Mouse (Mus musculus) C2C12 (cell line): ENCODE measurements around the gene Retreg1. TPM values are rescaled to one million over a fixed set of nuclear protein-coding genes. Genes with fewer than 3 reads are reported as not detected.

Experiments
- H3K27me3 ChIP-seq: one replicate; pipeline ENCODE4 v1.6.1; 2011; ENCODE audit not compliant: control insufficient read depth, insufficient read depth, insufficient read length
- H3K36me3 ChIP-seq: one replicate; pipeline ENCODE4 v1.6.1; 2011; ENCODE audit not compliant: control insufficient read depth, insufficient read depth
- H3K4me3 ChIP-seq: one replicate; pipeline ENCODE4 v1.5.1; 2011; ENCODE audit warnings: mild to moderate bottlenecking, control low read depth; ENCODE audit not compliant: poor library complexity, insufficient read depth, severe bottlenecking
- H3K79me2 ChIP-seq: one replicate; pipeline ENCODE4 v1.6.1; 2011; ENCODE audit not compliant: control insufficient read depth, insufficient read depth
- H3K79me3 ChIP-seq: one replicate; pipeline ENCODE4 v1.6.1; 2011; ENCODE audit warnings: low read depth, control low read depth
- H3ac ChIP-seq: one replicate; pipeline ENCODE3; 2011; ENCODE audit warnings: low read depth; ENCODE audit not compliant: control insufficient read depth, insufficient read length
- CEBPB ChIP-seq: IDR thresholded peaks from one replicate; pipeline ENCODE4 v1.6.1; 2011; ENCODE audit warnings: low read depth, mild to moderate bottlenecking, control low read depth, moderate library complexity
- CTCF ChIP-seq: IDR thresholded peaks from one replicate; pipeline ENCODE4 v1.5.1; 2011; ENCODE audit not compliant: control insufficient read depth, insufficient read depth, insufficient read length
- FOSL1 ChIP-seq: IDR thresholded peaks from one replicate; pipeline ENCODE4 v1.8.0; 2011; ENCODE audit warnings: mild to moderate bottlenecking, low read length; ENCODE audit not compliant: poor library complexity, insufficient read depth, severe bottlenecking
- MAX ChIP-seq: IDR thresholded peaks from one replicate; pipeline ENCODE4 v1.6.1; 2011; ENCODE audit warnings: mild to moderate bottlenecking, control low read depth
- MYOD1 ChIP-seq: IDR thresholded peaks from one replicate; pipeline ENCODE4 v1.6.1; 2011; ENCODE audit warnings: low read depth; ENCODE audit not compliant: control insufficient read depth, insufficient read length
- MYOG ChIP-seq: IDR thresholded peaks from one replicate; pipeline ENCODE4 v1.6.1; 2011; ENCODE audit not compliant: control insufficient read depth, insufficient read length; ENCODE audit errors: extremely low read depth
- USF1 ChIP-seq: IDR thresholded peaks from one replicate; pipeline ENCODE4 v1.6.1; 2011; ENCODE audit warnings: low read depth, mild to moderate bottlenecking, control low read depth, moderate library complexity
- polyA plus RNA-seq: library from polyadenylated mRNA; unstranded; fragments of >200 nt; fragmentation: generic; extraction: Trizol; gene quantifications from one replicate; pipeline ENCODE4 v1.2.1, GENCODE M21; 2012; ENCODE audit warnings: missing spikeins

Retreg1 gene
- polyA plus RNA-seq, 1 experiment = 32.8 TPM

- no peaks in the 10 kb centered on the region for H3K79me3 ChIP-seq
- no peak overlapping the region for H3ac ChIP-seq
- no peaks in the 10 kb centered on the region for H3K79me2 ChIP-seq
- no peak for TF ChIP-seq USF1
- H3K27me3 ChIP-seq = no peaks in the 10 kb centered on the region
- H3K36me3 ChIP-seq = no peaks in the 10 kb centered on the region
- H3K4me3 ChIP-seq = no peak overlapping the region
Measured at GRCm38 (mm10) chr15:25834920-25835674, 7.9 kb upstream of the Retreg1 start.

- H3K4me3 ChIP-seq = peak overlapping the region; percentile 83
- H3K79me2 ChIP-seq = peaks cover 42% of the 10 kb centered on the region
- H3ac ChIP-seq = peak overlapping the region; percentile 0
- H3K36me3 ChIP-seq = peaks cover 3% of the 10 kb centered on the region
- TF ChIP-seq CTCF (no peak), FOSL1 (no peak), MAX (no peak), MYOD1 (no peak), CEBPB (no peak), USF1 (no peak), MYOG (no peak)
- H3K27me3 ChIP-seq = no peaks in the 10 kb centered on the region
- peaks cover 17% of the 10 kb centered on the region for H3K79me3 ChIP-seq
Measured at GRCm38 (mm10) chr15:25842462-25843085, 406 bp upstream of the Retreg1 start.

GRCm38 (mm10) chr15:25844013-25844570 lies 1.1 kb downstream of the Retreg1 start:
- H3ac ChIP-seq = no peak overlapping the region
- TF ChIP-seq USF1 (no peak), MAX (no peak), MYOD1 (no peak), MYOG (no peak), CEBPB (no peak), CTCF (no peak), FOSL1 (no peak)
- H3K79me2 ChIP-seq = peaks cover 50% of the 10 kb centered on the region

GRCm38 (mm10) chr15:25844771-25845170 lies 1.8 kb downstream of the Retreg1 start:
- Histone ChIP-seq H3ac (no peak overlapping the region), H3K79me2 (peaks cover 57% of the 10 kb centered on the region), H3K27me3 (no peaks in the 10 kb centered on the region), H3K36me3 (peaks cover 3% of the 10 kb centered on the region), H3K4me3 (no peak overlapping the region), H3K79me3 (peaks cover 28% of the 10 kb centered on the region)
- TF ChIP-seq MYOG (no peak), MYOD1 (no peak), CEBPB (no peak)

More at GRCm38 (mm10) chr15:25844013-25844570, 1.1 kb downstream of the Retreg1 start:
- Histone ChIP-seq H3K4me3 (peak overlapping the region; percentile 83), H3K36me3 (peaks cover 3% of the 10 kb centered on the region), H3K27me3 (no peaks in the 10 kb centered on the region), H3K79me3 (peaks cover 23% of the 10 kb centered on the region)

GRCm38 (mm10) chr15:25847576-25848168 lies 4.7 kb downstream of the Retreg1 start:
- peak; percentile 93 for TF ChIP-seq MYOD1
- no peak for TF ChIP-seq FOSL1

GRCm38 (mm10) chr15:25850552-25850951 lies 7.6 kb downstream of the Retreg1 start:
- Histone ChIP-seq H3ac (no peak overlapping the region), H3K79me2 (peaks cover 90% of the 10 kb centered on the region), H3K4me3 (no peak overlapping the region), H3K27me3 (no peaks in the 10 kb centered on the region), H3K36me3 (peaks cover 7% of the 10 kb centered on the region), H3K79me3 (peaks cover 48% of the 10 kb centered on the region)
- no peak for TF ChIP-seq FOSL1
- TF ChIP-seq MAX = no peak
- TF ChIP-seq MYOG = no peak
- no peak for TF ChIP-seq USF1
- no peak for TF ChIP-seq CTCF
- TF ChIP-seq CEBPB = no peak
- no peak for TF ChIP-seq MYOD1

More at GRCm38 (mm10) chr15:25847576-25848168, 4.7 kb downstream of the Retreg1 start:
- Histone ChIP-seq H3K27me3 (no peaks in the 10 kb centered on the region), H3K79me2 (peaks cover 86% of the 10 kb centered on the region), H3K79me3 (peaks cover 46% of the 10 kb centered on the region), H3K4me3 (no peak overlapping the region), H3K36me3 (peaks cover 7% of the 10 kb centered on the region), H3ac (no peak overlapping the region)
